Mouse (Mus musculus) midbrain, embryonic 13.5 days (tissue): ENCODE measurements around the gene Gm867. TPM values are rescaled to one million over a fixed set of nuclear protein-coding genes. Genes with fewer than 3 reads are reported as not detected.

ENCODE experiments used
- ATAC-seq: fragments of 200-750 bp; cut with Nextera tagmentation; 2 replicates; pipeline ENCODE4 v1.8.0; 2017; ENCODE audit warnings: mild to moderate bottlenecking, moderate TSS enrichment, moderate library complexity
- H3K27ac ChIP-seq: fragments of 300-500 bp; sonication (generic); 2 replicates; pipeline ENCODE4 v1.5.1; 2015; ENCODE audit warnings: inconsistent platforms, mild to moderate bottlenecking, moderate library complexity
- H3K27me3 ChIP-seq: fragments of 300-500 bp; sonication (generic); 2 replicates; pipeline ENCODE4 v1.6.1; 2015; ENCODE audit warnings: mild to moderate bottlenecking, inconsistent platforms
- H3K36me3 ChIP-seq: fragments of 300-500 bp; sonication (generic); 2 replicates; pipeline ENCODE4 v1.6.1; 2015; ENCODE audit warnings: mild to moderate bottlenecking, inconsistent platforms
- H3K4me1 ChIP-seq: fragments of 300-500 bp; sonication (generic); replicated peaks from 2 replicates; pipeline ENCODE4 v1.6.1; 2015; ENCODE audit warnings: inconsistent platforms
- H3K4me2 ChIP-seq: fragments of 300-500 bp; sonication (generic); replicated peaks from 2 replicates; pipeline ENCODE4 v1.6.1; 2015; ENCODE audit warnings: moderate library complexity, mild to moderate bottlenecking, inconsistent platforms
- H3K4me3 ChIP-seq: fragments of 300-500 bp; sonication (generic); replicated peaks from 2 replicates; pipeline ENCODE4 v1.5.1; 2015; ENCODE audit warnings: mild to moderate bottlenecking, inconsistent platforms
- H3K9ac ChIP-seq: fragments of 300-500 bp; sonication (generic); replicated peaks from 2 replicates; pipeline ENCODE4 v1.6.1; 2015; ENCODE audit warnings: mild to moderate bottlenecking, inconsistent platforms
- H3K9me3 ChIP-seq: fragments of 300-500 bp; sonication (generic); 2 replicates; pipeline ENCODE4 v1.6.1; 2016; ENCODE audit warnings: mild to moderate bottlenecking, inconsistent platforms
- WGBS: fragments of 180-500 bp; shearing (Covaris S2); methylation state at CpG from one replicate; pipeline ENCODE4 v1.1.7; 2015; 5-methylcytosine and 5-hydroxymethylcytosine counted together
- polyA plus RNA-seq: library from polyadenylated mRNA; unstranded; fragments of >200 nt; fragmentation: Nextera tagmentation; extraction: Ambion mirVana; gene quantifications from 2 replicates; pipeline ENCODE4 v1.2.1, GENCODE M21; 2015

Gm867 gene
- polyA plus RNA-seq, result 0.35 TPM in 1 of 2 replicates, not detected in the other

GRCm38 (mm10) chr10:75940520-75940919, at the start of gene Gm867:
TSS of gene Gm867 (minus strand) at chr10:75940672.
- H3K27ac ChIP-seq, result no peak within 1 kb of the TSS
- WGBS, result 80% methylated on average over 5 of the region's 5 CpGs
- H3K9me3 ChIP-seq, result no peaks in the 10 kb centered on the region

DNA sequence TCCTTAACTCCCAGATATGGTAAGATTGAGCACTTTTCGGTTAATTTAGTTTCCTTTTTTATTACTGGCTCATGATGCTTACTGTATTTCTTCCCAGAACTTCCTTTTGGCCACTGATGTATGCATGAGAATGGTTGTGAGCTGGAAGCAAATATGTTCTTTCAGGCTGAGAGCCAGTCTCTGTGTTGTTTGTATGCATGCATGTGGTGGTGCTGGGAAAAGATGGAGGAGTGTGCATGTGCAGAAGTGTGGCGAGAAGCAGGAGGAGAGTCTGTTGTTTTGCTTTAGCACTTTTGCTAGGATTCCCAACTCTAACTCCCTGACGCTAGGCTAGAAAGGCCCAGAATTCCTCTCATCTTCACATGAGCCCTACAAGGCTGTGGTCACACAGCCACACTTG, 39.0 kb upstream of the Gm867 start:
- Histone ChIP-seq H3K4me3 (no peak overlapping the region), H3K9ac (no peak overlapping the region), H3K27me3 (no peaks in the 10 kb centered on the region), H3K9me3 (no peaks in the 10 kb centered on the region), H3K36me3 (no peaks in the 10 kb centered on the region), H3K4me1 (no peaks in the 10 kb centered on the region), H3K4me2 (no peak overlapping the region), H3K27ac (no peak overlapping the region)
- WGBS, result 92% methylated on average over 3 of the region's 3 CpGs
- ATAC-seq, result no peak

More at GRCm38 (mm10) chr10:75940520-75940919, at the start of gene Gm867:
- H3K4me3 ChIP-seq, result no peak within 1 kb of the TSS
- H3K4me1 ChIP-seq, result peaks cover 25% of the 10 kb centered on the region
- no peak within 1 kb of the TSS for H3K9ac ChIP-seq
- peaks cover 24% of the 10 kb centered on the region for H3K27me3 ChIP-seq
- ATAC-seq, result no peak
- no peak within 1 kb of the TSS for H3K4me2 ChIP-seq
- no peaks in the 10 kb centered on the region for H3K36me3 ChIP-seq

DNA sequence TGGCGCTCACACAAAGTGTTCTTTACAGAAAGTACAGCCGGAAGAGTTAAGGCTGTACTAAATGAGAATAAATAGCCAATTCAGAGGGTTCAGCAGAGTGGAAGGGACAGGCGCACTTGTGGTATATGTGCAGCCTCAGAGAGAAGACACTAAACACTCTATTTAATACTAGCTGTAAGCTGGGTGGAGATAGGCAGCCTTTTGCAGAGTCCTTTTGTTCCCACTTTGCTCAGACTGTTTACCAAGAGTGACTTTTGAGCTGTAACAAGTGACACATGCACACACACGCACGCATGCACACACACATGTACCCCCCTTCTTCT, 38.3 kb upstream of the Gm867 start:
- Histone ChIP-seq H3K4me1 (no peaks in the 10 kb centered on the region), H3K4me3 (no peak overlapping the region), H3K9me3 (no peaks in the 10 kb centered on the region), H3K27me3 (no peaks in the 10 kb centered on the region), H3K4me2 (no peak overlapping the region), H3K9ac (no peak overlapping the region), H3K27ac (no peak overlapping the region), H3K36me3 (no peaks in the 10 kb centered on the region)
- WGBS, result 82% methylated on average over 5 of the region's 5 CpGs
- ATAC-seq, result no peak

- no peak for ATAC-seq
- 53% methylated on average over 10 of the region's 10 CpGs for WGBS
Measured at GRCm38 (mm10) chr10:75978119-75978834, 37.8 kb upstream of the Gm867 start.

DNA sequence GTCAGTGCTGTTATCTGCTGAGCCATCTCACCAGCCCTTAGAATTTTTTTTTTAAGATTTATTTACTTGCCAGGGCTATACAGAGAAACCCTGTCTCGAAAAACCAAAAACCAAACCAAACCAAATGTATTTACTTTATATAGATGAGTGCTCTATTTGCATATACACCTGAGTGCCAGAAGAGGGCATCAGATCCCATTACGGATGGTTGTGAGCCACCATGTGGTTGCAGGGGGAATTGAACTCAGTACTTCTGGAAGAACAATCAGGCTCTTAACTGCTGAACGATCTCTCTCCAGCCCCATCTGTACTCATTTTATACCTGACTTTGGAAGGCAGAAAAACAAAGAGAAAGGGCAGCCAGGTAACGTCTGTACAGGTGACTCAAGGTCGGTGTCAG, 34.7 kb upstream of the Gm867 start:
- 82% methylated on average over 5 of the region's 5 CpGs for WGBS

More at GRCm38 (mm10) chr10:75978119-75978834, 37.8 kb upstream of the Gm867 start:
- Histone ChIP-seq H3K9me3 (no peaks in the 10 kb centered on the region), H3K9ac (no peak overlapping the region), H3K36me3 (no peaks in the 10 kb centered on the region), H3K27ac (no peak overlapping the region), H3K4me2 (no peak overlapping the region), H3K4me1 (no peaks in the 10 kb centered on the region), H3K27me3 (no peaks in the 10 kb centered on the region), H3K4me3 (no peak overlapping the region)

GRCm38 (mm10) chr10:75973846-75974245, 33.4 kb upstream of the Gm867 start:
- no peak overlapping the region for H3K4me2 ChIP-seq
- no peaks in the 10 kb centered on the region for H3K36me3 ChIP-seq
- H3K27me3 ChIP-seq, result no peaks in the 10 kb centered on the region
- H3K27ac ChIP-seq, result no peak overlapping the region
- 92% methylated on average over 10 of the region's 10 CpGs for WGBS
- H3K4me1 ChIP-seq, result no peaks in the 10 kb centered on the region
- H3K9ac ChIP-seq, result no peak overlapping the region
- ATAC-seq, result no peak
- H3K4me3 ChIP-seq, result no peak overlapping the region
- H3K9me3 ChIP-seq, result no peaks in the 10 kb centered on the region

More for the DNA sequence above, 34.7 kb upstream of the Gm867 start:
- no peak overlapping the region for H3K9ac ChIP-seq
- H3K27me3 ChIP-seq, result no peaks in the 10 kb centered on the region
- no peaks in the 10 kb centered on the region for H3K36me3 ChIP-seq
- H3K9me3 ChIP-seq, result no peaks in the 10 kb centered on the region
- H3K4me3 ChIP-seq, result no peak overlapping the region
- no peaks in the 10 kb centered on the region for H3K4me1 ChIP-seq
- no peak overlapping the region for H3K27ac ChIP-seq
- no peak for ATAC-seq
- no peak overlapping the region for H3K4me2 ChIP-seq

DNA sequence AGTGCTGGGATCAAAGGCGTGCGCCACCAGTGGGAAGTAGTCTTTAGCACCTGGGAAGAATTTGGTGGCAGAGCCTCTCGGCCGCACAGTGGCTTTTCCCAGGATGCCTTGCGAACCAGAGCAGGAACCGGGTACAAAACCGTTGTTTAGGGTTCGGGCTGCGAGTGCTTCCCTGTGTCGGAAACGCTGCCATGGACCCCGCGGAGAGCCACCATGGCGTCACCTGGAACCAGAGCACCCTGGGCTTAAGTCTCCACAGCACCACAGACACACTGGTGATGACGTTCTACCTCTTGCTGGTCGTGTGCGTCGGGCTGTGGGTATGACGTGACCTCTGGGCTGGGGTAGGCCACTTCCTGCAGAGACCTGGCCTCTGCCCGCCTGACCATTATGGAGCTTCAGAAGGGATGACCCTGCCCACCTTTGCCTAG, 13.9 kb upstream of the Gm867 start, which contains the start of gene Gm5134:
Gene Gm5134, plus strand, starts transcription at position 134 of the 431 bp plus-strand sequence.
- H3K4me2 ChIP-seq, result peak within 1 kb of the TSS; percentile 27
- no peak within 1 kb of the TSS for H3K27ac ChIP-seq
- H3K27me3 ChIP-seq, result peaks cover 20% of the 10 kb centered on the region
- ATAC-seq, result no peak
- H3K9me3 ChIP-seq, result no peaks in the 10 kb centered on the region
- H3K4me3 ChIP-seq, result peak within 1 kb of the TSS; percentile 5; the same call in 1 of the 2 replicates
- H3K4me1 ChIP-seq, result peaks cover 11% of the 10 kb centered on the region
- WGBS, result 27% methylated on average over 20 of the region's 20 CpGs
- H3K36me3 ChIP-seq, result no peaks in the 10 kb centered on the region
- H3K9ac ChIP-seq, result no peak within 1 kb of the TSS

DNA sequence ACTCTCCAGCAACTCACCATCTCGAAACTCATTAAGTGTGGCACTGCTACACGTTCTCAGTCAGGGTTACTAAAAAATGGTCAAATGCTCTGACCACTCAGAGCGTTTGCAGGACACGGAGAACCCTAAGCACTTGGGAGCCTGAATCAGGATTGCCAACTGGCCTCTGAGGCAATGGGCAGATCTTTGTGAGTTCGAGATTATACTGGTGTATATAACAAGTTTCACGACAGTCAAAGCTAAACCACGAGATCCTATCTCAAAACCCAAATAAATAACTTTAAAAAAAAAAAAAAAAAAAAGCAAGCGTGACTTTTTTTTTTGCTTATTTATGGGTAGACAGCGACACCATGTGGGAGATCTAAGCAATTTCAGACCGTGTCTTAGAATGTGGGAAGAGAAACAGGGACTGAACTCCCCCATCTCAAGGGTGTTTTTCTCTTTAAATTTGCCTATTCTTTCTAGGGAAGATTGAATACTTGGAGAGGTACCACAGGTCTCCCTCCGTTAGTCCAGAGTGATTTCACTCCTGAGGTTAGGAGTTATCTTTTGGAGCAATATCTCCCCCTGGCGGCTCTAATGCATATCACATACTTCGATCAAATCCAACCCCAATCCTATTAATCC, 11.1 kb upstream of the Gm867 start:
- peaks cover 25% of the 10 kb centered on the region for H3K27me3 ChIP-seq
- peaks cover 11% of the 10 kb centered on the region for H3K4me1 ChIP-seq
- peak; percentile 37; the same call in 1 of the 2 replicates for ATAC-seq
- H3K27ac ChIP-seq, result no peak overlapping the region
- no peaks in the 10 kb centered on the region for H3K36me3 ChIP-seq
- peak overlapping the region; percentile 43 for H3K4me3 ChIP-seq
- peak overlapping the region; percentile 76 for H3K4me2 ChIP-seq
- whole genome bisulfite sequencing, result 4% methylated on average over 13 of the region's 13 CpGs
- H3K9ac ChIP-seq, result peak overlapping the region; percentile 57
- no peaks in the 10 kb centered on the region for H3K9me3 ChIP-seq

- peak overlapping the region; percentile 43 for H3K4me3 ChIP-seq
- H3K9me3 ChIP-seq, result no peaks in the 10 kb centered on the region
- no peaks in the 10 kb centered on the region for H3K36me3 ChIP-seq
- H3K9ac ChIP-seq, result peak overlapping the region; percentile 57
- ATAC-seq, result peak; percentile 64
- 1% methylated on average over 22 of the region's 23 CpGs for WGBS
- peaks cover 25% of the 10 kb centered on the region for H3K27me3 ChIP-seq
- no peak overlapping the region for H3K27ac ChIP-seq
- peak overlapping the region; percentile 76 for H3K4me2 ChIP-seq
- peaks cover 11% of the 10 kb centered on the region for H3K4me1 ChIP-seq
Measured at GRCm38 (mm10) chr10:75950791-75951210, 10.3 kb upstream of the Gm867 start.

- Histone ChIP-seq H3K4me3 (no peak overlapping the region), H3K36me3 (no peaks in the 10 kb centered on the region), H3K4me2 (no peak overlapping the region), H3K4me1 (peaks cover 12% of the 10 kb centered on the region), H3K27me3 (peaks cover 25% of the 10 kb centered on the region), H3K27ac (no peak overlapping the region), H3K9me3 (no peaks in the 10 kb centered on the region), H3K9ac (no peak overlapping the region)
- ATAC-seq, result no peak
- WGBS, result 84% methylated on average over 22 of the region's 22 CpGs
Measured at GRCm38 (mm10) chr10:75949053-75950045, 8.9 kb upstream of the Gm867 start.

DNA sequence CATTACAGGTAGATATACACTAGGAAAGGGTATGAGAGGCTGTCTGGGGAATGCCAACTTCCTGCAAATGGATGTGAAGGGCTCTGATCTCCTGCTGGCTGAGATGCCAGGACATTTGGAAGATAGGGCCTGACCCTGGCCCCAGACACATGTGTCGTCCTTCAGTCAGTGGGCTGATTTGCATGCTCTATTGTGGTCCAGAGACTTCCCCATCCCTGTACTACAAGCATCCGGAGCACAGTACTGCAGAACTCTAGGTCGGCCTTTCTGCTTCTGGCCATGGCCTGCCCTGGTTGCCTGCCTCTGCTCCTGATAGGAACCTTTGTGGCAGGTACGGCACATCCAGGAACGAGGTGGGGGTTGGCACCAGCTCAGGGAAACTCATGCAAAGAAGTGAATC, 7.6 kb upstream of the Gm867 start:
- H3K9ac ChIP-seq, result no peak overlapping the region
- H3K36me3 ChIP-seq, result no peaks in the 10 kb centered on the region
- no peak overlapping the region for H3K4me3 ChIP-seq
- peaks cover 16% of the 10 kb centered on the region for H3K27me3 ChIP-seq
- no peak overlapping the region for H3K4me2 ChIP-seq
- H3K27ac ChIP-seq, result no peak overlapping the region
- H3K4me1 ChIP-seq, result peaks cover 20% of the 10 kb centered on the region
- no peaks in the 10 kb centered on the region for H3K9me3 ChIP-seq
- WGBS, result 75% methylated on average over 5 of the region's 5 CpGs
- ATAC-seq, result no peak
